Mouse (Mus musculus): ENCODE results near the gene F830045P16Rik.
A peak's percentile ranks its signal among the peaks of the same experiment; 100 is the strongest.
"Not testable (repeated sequence)": the region's sequence is repeated elsewhere in the genome, so short reads cannot be mapped to it uniquely, and the experiment has no call there.

Gene F830045P16Rik

GRCm38 (mm10) chr2:129483150-129483549 lies 53.3 kb downstream of the F830045P16Rik start:
- DNase-seq, result no peak

DNA sequence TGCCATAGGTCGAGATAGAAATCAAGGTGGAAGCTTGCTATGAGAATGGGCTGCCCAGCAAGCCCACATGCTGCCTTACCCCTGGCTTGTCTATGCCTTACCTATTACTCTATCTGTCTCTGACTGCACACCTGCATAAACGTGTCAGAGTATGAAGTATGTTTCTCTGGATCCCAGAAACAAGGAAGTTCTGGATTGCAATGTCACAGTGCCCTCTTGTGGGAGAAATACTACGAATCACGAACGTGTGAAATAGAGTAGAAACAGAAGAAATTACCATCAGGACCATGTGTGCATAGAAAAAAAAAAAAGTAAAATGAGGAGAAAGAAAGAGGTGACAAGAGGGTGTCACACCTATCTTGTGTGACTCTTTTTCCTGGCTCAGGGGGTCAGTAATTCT lies 64.5 kb downstream of the F830045P16Rik start:
- peak; percentile 17 for DNase-seq

DNA sequence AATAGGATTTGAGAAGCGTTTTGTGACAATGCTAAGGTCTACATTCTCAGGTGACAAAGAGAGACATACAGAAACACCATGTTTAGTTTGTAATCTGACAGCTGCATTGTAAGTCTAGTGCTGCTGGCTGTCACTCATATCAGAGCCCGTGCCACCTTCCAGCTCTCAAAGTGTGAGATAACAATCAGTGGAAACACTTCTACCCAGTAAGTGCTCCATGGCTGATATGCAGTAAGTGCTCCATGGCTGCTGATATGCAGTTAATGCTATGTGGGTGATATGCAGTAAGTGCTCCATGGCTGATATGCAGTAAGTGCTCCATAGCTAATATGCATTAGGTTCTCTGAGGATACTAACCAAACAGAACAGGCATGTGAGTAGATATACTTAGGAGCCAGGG lies 65.6 kb downstream of the F830045P16Rik start:
- DNase-seq, result no peak

- DNase-seq, result not testable (repeated sequence)
Observed at GRCm38 (mm10) chr2:129438772-129439171, 97.6 kb downstream of the F830045P16Rik start.

GRCm38 (mm10) chr2:129435154-129435553 lies 101.2 kb downstream of the F830045P16Rik start:
- no peak for DNase-seq

DNA sequence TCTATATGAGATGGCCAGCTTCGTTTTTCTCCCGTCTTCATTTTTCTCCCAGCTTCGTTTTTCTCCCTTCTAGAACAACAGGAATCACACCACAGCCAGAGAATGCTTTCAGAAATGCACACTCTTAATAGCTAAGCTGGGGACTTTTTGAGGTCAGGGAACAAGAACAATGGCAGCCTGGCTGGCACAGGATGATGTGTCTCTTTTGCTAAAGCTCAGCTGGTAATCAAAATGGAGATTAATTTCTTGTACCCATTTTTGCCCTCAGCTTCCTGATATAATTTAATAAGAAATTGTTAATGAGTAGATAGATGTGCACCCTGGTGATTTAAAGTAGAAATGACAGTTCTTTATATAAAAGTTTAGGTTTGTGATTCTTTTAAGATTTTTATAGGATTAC lies 112.7 kb downstream of the F830045P16Rik start:
- no peak for DNase-seq

GRCm38 (mm10) chr2:129420897-129421561 lies 115.4 kb downstream of the F830045P16Rik start:
- no peak for DNase-seq

GRCm38 (mm10) chr2:129419361-129419880 lies 117.0 kb downstream of the F830045P16Rik start:
- DNase-seq, result no peak

DNA sequence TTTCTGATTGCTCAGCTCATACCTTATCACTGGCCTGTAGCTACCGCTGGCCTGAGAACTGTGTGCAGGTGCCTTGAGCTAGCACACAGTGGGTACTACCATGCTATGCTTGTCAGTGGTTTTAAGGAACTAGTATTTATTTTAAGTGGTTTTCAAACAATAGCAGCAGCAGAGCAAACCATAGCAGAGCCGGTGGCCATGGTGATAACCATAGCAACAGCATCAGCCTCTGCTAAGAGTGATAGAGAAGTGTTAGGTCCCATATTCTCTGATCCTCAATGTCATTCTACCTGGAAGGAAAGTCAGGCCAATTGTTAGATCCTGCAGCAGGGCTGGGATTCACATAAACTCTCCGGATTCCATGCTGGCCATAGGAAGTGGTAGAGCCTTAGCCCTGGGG lies 121.8 kb downstream of the F830045P16Rik start:
- DNase-seq, result no peak

DNA sequence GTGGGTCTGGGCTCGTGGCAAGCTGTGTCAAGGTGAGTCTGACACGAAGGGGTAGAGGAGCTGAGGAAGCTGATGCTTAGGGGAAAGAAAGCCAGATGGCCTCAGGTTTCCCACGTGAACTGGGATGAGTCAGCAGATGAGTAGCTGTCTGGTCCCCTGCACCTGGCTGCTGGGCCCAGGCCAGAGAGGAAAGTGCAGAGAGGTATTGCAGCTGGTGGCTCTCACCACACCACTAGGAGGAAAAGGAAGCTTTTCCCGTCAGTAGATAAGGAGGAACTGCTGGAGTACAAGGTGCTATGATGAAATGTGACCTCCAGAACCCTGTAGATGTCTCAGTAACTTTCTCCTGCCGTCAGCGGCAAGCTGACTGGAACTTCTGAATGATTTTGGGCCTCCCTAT lies 122.9 kb downstream of the F830045P16Rik start:
- DNase-seq, result peak; percentile 17

DNA sequence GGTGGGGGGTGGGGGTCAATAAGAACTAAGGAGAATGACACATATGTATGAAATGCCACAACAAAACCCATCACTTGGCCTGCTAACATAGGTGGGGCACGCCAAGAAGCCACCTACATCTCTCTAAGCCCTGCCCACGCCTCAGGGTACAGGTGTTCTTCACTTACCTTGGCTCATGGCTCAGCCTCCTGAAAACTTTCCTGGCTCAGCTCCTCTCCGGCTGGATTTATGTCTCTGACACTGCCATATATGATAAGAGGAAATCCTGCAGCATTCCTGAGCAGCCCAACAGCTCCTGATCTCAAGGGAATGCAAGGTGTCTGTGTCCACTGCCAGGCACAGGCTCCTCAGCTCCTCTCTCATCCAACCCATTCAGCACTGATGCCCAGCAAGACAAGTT lies 124.8 kb downstream of the F830045P16Rik start:
- no peak for DNase-seq

- DNase-seq, result no peak
Observed at GRCm38 (mm10) chr2:129410344-129410743, 126.1 kb downstream of the F830045P16Rik start.

DNA sequence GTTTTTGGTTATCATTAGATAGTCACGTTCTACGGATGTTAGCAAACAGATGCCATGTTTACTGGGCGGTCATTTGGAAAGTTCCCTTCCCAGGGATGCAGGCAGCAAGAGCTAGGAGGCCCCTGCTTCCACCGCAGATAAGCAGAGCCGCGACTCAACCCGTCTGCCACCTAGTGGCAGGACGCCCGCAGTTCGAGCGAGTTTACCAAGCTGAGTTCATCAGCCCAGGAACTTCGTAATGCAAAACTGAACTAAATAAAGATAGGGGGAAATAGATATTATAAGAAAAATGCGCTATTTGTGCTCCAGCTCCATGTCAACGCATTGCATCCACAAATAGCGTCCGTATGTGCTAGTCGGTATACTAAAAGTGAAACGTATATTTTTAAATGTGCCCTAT lies 127.9 kb downstream of the F830045P16Rik start:
- DNase-seq, result peak; percentile 58

All from thymus, postnatal 14 days (tissue).